Mouse (Mus musculus): ENCODE measurements around the gene Trf. TPM values are rescaled to one million over a fixed set of nuclear protein-coding genes. Genes with fewer than 3 reads are reported as not detected.
"Not testable (repeated sequence)": the region's sequence is repeated elsewhere in the genome, so short reads cannot be mapped to it uniquely, and the experiment has no call there.

The Trf gene
- total RNA-seq, 2 experiments from 2014 or later, result 87.2 to 152 TPM

DNA sequence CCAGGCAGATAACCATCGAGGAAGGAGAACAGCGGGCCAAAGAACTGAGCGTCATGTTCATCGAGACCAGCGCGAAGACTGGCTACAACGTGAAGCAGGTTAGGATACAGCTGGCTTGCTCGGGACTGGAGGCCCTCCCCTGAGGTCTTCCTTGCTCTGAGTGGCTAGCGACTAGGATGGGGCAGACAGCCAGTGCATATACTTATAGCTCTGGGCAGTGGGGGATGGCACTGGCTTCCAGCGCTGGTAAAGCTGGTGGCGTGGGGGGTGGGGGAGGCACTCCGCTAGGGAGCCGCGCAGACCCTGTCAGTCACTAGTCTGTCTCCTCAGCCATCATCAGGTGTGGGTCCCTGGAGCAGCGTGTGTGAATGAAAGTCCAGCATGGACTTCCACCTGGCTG is 66.4 kb downstream of the Trf start:
- no peak for ATAC-seq (replicated peaks; ENCODE audit: poor library complexity)

DNA sequence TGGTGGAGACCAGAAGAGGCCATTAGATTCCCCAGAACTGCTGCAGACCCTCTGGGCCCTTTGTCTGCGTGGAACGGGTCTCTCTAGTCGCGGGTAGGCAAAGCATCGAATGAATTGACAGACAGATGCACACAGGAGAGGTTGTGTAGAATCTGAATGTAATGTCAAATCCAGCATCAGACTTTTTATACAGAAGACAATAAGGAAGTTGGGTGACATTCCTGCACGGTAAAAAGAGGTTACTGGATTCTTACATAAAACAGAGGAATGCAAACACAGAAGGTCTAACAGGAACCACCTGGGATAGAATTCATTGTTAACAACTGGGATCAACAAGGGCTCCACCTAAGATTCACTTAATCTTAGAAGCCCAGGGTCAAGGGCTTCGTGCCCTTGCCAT is 75.1 kb downstream of the Trf start:
- not testable (repeated sequence) for ATAC-seq (replicated peaks; ENCODE audit: poor library complexity)

DNA sequence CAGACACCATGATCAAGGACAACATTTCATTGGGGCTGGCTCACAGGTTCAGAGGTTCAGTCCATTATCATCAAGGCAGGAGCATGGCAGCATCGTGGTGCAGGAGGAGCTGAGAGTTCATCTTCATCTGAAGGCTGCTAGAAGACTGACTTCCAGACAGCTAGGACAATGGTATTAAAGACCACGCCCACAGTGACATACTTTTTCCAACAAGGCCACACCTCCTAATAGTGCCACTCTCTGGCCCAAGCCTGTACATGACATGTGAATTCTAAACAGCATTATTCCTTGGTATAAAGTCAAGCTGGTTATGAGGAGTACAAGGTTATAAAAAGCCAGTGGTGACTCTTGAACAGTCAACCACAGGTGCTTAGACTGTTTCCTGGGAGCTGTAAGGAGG is 75.7 kb downstream of the Trf start:
- ATAC-seq (replicated peaks; ENCODE audit: poor library complexity), result no peak

Other genes with a start within 250 kb of the Trf start
- 0.10 TPM in 1 of 2 replicates, not detected in the other for gene Slco2a1, start 241.7 kb downstream of the Trf start, total RNA-seq (2015)
- gene Slco2a1, start 241.7 kb downstream of the Trf start, total RNA-seq (2017), result not detected in 2 replicates
- 0.51 and 0.64 TPM in 2 replicates for gene Rab6b, start 118.7 kb downstream of the Trf start, total RNA-seq (2015)
- 0.04 and 0.10 TPM in 2 replicates for gene Rab6b, start 118.7 kb downstream of the Trf start, total RNA-seq (2017)
- gene Srprb, start 28.3 kb downstream of the Trf start, total RNA-seq (2015), result 21.2 and 25.4 TPM in 2 replicates
- gene Srprb, start 28.3 kb downstream of the Trf start, total RNA-seq (2017), result 19.3 and 23.8 TPM in 2 replicates
- gene Gm20425, start 137 bp downstream of the Trf start, total RNA-seq (2015), result not detected in 2 replicates
- 5.2 TPM in 1 of 2 replicates, not detected in the other for gene Gm20425, start 137 bp downstream of the Trf start, total RNA-seq (2017)
- gene 1300017J02Rik, start 74.6 kb upstream of the Trf start, total RNA-seq (2015), result 0.34 and 1.1 TPM in 2 replicates
- 1.1 and 1.7 TPM in 2 replicates for gene 1300017J02Rik, start 74.6 kb upstream of the Trf start, total RNA-seq (2017)
- 162 and 224 TPM in 2 replicates for gene Topbp1, start 74.8 kb upstream of the Trf start, total RNA-seq (2015)
- gene Topbp1, start 74.8 kb upstream of the Trf start, total RNA-seq (2017), result 204 and 227 TPM in 2 replicates
- 110 and 111 TPM in 2 replicates for gene Cdv3, start 135.4 kb upstream of the Trf start, total RNA-seq (2015)
- gene Cdv3, start 135.4 kb upstream of the Trf start, total RNA-seq (2017), result 154 and 193 TPM in 2 replicates
- gene Bfsp2, start 250.0 kb upstream of the Trf start, total RNA-seq (2015), result 0.69 TPM in 1 of 2 replicates, not detected in the other
- 0.62 and 2.1 TPM in 2 replicates for gene Bfsp2, start 250.0 kb upstream of the Trf start, total RNA-seq (2017)

All from megakaryocyte progenitor cell, adult 5-6 weeks (primary cell).